Mouse (Mus musculus) hindbrain, embryonic 13.5 days (tissue): ENCODE measurements around the gene Matn1. TPM values are rescaled to one million over a fixed set of nuclear protein-coding genes. Genes with fewer than 3 reads are reported as not detected.

Experiments
- ATAC-seq: fragments of 200-750 bp; cut with Nextera tagmentation; 2 replicates; pipeline ENCODE4 v1.8.0; 2017; ENCODE audit warnings: moderate TSS enrichment; ENCODE audit not compliant: low FRiP score
- H3K27ac ChIP-seq: fragments of 300-500 bp; sonication (generic); 2 replicates; pipeline ENCODE4 v1.5.1; 2015; ENCODE audit warnings: inconsistent platforms, mild to moderate bottlenecking, moderate library complexity
- H3K27me3 ChIP-seq: fragments of 300-500 bp; sonication (generic); 2 replicates; pipeline ENCODE4 v1.6.1; 2015; ENCODE audit warnings: mild to moderate bottlenecking, inconsistent platforms
- H3K36me3 ChIP-seq: fragments of 300-500 bp; sonication (generic); 2 replicates; pipeline ENCODE4 v1.6.1; 2015; ENCODE audit warnings: mild to moderate bottlenecking, inconsistent platforms
- H3K4me1 ChIP-seq: fragments of 300-500 bp; sonication (generic); replicated peaks from 2 replicates; pipeline ENCODE4 v1.6.1; 2015; ENCODE audit warnings: inconsistent platforms
- H3K4me2 ChIP-seq: fragments of 300-500 bp; sonication (generic); 2 replicates; pipeline ENCODE4 v1.6.1; 2015; ENCODE audit warnings: inconsistent platforms, mild to moderate bottlenecking, moderate library complexity
- H3K4me3 ChIP-seq: fragments of 300-500 bp; sonication (generic); 2 replicates; pipeline ENCODE4 v1.5.1; 2015; ENCODE audit warnings: mild to moderate bottlenecking, inconsistent platforms
- H3K9ac ChIP-seq: fragments of 300-500 bp; sonication (generic); 2 replicates; pipeline ENCODE4 v1.6.1; 2015; ENCODE audit warnings: mild to moderate bottlenecking, inconsistent platforms
- H3K9me3 ChIP-seq: fragments of 300-500 bp; sonication (generic); 2 replicates; pipeline ENCODE4 v1.6.1; 2016; ENCODE audit warnings: inconsistent platforms
- WGBS: fragments of 180-500 bp; shearing (Covaris S2); methylation state at CpG from one replicate; pipeline ENCODE4 v1.1.7; 2015; 5-methylcytosine and 5-hydroxymethylcytosine counted together
- polyA plus RNA-seq: library from polyadenylated mRNA; unstranded; fragments of >200 nt; fragmentation: Nextera tagmentation; extraction: Ambion mirVana; gene quantifications from 2 replicates; pipeline ENCODE4 v1.2.1, GENCODE M21; 2015

The Matn1 gene
- polyA plus RNA-seq, 1 experiment from 2014 or later = 0.71 TPM

DNA sequence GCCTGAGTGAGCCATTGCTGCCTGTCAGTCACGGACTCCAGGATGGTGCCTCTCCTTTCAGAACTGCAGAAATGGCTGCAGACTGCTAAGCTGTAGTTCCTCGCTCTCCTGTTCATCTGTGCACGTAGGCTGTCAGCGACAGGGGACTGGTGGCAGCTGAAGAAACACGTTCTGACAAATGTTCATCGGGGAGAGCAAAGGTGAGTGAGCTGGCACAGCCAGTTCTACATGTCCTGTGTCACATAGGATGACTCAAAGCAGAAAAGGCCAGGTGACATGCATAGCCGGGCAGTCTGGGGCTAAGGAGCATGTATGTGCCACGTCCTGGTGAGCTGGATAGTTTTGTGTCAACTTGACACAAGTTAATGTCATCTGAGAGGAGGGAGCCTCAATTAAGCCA lies 50.4 kb downstream of the Matn1 start:
- H3K36me3 ChIP-seq = no peaks in the 10 kb centered on the region
- H3K27ac ChIP-seq = no peak overlapping the region
- 88% methylated on average over 8 of the region's 8 CpGs for WGBS
- no peak for ATAC-seq
- no peaks in the 10 kb centered on the region for H3K27me3 ChIP-seq
- H3K9me3 ChIP-seq = no peaks in the 10 kb centered on the region; the same call in 1 of the 2 replicates
- H3K4me1 ChIP-seq = peaks cover 6% of the 10 kb centered on the region
- no peak overlapping the region for H3K9ac ChIP-seq
- no peak overlapping the region for H3K4me2 ChIP-seq
- no peak overlapping the region for H3K4me3 ChIP-seq

DNA sequence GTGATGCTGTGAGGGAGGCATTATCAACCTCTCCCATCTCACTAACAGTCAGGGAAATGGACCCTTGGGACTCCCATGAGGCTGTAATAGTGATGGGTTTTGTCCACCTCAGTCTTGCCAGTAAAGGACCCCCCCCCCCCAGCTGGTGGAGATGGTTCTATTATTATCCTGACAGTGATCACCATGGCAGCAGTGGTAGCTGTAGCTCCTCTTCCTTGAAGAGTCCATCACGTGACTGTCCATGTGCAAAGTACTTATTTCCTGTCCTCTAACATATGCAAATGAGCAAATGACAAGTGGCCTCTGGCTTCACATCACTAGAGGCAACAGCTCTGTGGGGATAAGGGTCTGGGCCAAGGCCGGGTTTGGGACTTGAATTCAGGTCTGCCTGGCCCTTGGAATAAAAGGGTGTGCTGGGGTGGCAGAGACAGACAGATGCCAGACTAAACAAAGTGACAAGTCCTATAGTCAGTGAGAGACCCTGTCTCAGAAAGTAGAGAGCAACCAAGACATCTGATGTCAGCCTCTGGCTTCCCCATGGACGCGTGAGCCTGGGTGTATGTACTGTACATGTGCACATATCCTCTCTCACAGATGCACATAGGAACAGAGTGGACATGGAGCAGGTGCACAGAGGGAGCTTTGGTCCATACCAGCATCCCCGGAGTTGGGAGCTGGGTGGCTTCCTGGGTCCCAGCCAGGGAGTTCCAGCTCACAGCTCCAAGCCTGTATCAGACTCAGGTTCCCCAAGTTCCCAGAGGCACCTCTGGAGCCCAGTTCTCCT lies 55.8 kb downstream of the Matn1 start:
- WGBS = 66% methylated on average over 5 of the region's 5 CpGs
- ATAC-seq = no peak

DNA sequence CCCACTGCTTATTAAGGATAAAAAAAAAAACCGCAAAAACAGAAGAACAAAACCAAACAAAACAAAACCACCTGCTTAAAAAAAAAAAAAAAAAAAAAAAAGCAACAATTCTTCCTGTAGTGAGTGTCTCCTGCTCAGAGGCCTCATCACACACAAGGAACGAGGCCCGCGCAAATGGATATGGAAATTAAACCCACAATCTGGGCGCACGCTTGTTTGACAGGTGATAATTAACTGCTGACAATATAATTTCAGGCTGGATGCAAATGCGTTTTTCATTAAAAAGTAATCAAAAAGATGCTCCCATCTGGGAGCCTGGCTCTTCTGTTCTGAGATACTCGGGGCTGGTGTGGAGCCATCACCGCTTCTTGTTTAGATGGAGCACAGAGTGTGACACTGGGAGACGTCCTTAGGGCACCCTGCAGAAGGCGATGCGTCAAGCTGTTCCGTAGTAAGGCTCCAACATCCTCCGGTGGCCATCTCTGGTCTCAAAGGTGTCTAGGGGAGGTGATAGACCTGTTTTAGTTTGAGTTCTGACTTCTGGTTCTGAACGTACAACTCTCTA lies 56.5 kb downstream of the Matn1 start:
- Histone ChIP-seq H3K27ac (peak overlapping the region; percentile 73), H3K36me3 (no peaks in the 10 kb centered on the region), H3K4me3 (no peak overlapping the region), H3K4me1 (peaks cover 26% of the 10 kb centered on the region), H3K4me2 (no peak overlapping the region), H3K9ac (no peak overlapping the region), H3K27me3 (no peaks in the 10 kb centered on the region), H3K9me3 (no peaks in the 10 kb centered on the region)
- WGBS = 43% methylated on average over 15 of the region's 15 CpGs
- ATAC-seq = no peak

More for the DNA sequence above, 55.8 kb downstream of the Matn1 start:
- H3K36me3 ChIP-seq = no peaks in the 10 kb centered on the region
- no peak overlapping the region for H3K4me2 ChIP-seq
- no peak overlapping the region for H3K4me3 ChIP-seq
- H3K4me1 ChIP-seq = peaks cover 26% of the 10 kb centered on the region
- peak overlapping the region; percentile 73 for H3K27ac ChIP-seq
- no peaks in the 10 kb centered on the region for H3K27me3 ChIP-seq
- H3K9ac ChIP-seq = no peak overlapping the region
- H3K9me3 ChIP-seq = no peaks in the 10 kb centered on the region; the same call in 1 of the 2 replicates

Other genes with a start within 250 kb of the Matn1 start
- 71.3 and 76.9 TPM in 2 replicates for gene Sdc3, start 151.8 kb upstream of the Matn1 start, polyA plus RNA-seq
- 29.4 and 31.4 TPM in 2 replicates for gene Laptm5, start 31.3 kb upstream of the Matn1 start, polyA plus RNA-seq